19 mouse cellular contexts compared by ENCODE assay signal in the genomic region with DNA sequence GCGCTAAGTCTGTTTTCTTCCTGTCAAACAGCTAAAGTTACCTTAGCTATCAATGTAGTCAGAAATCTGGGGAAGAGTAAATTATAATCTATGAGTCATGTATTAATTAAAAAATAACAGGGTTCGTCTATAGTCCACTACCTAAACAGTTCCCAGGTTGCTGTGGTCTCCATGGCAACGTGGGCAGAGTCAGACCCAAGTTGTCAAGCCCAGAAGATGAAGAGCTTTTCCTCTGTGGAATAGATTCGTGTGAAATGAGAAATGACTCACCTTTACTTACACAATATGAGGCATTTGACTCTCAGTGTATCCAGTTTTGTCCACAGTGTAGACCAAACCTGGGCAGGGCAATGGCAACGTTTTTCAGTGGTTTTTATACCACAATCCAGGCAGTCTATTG.
DNase-seq lines count a peak whose midpoint lies in the region; ATAC-seq and TF ChIP-seq lines count a peak whose summit lies in the region.
"Had no signal": no experiment of that assay in that cellular context is flagged by ENCODE, and none has a peak within 500 bp of the region (broad histone marks: within the 10 kb centered on the region; RNA-seq: fewer than 3 reads in every experiment).

No protein-coding gene starts in this region.

- no peak for TF ChIP-seq CTCF in kidney, postnatal 0 days (IDR thresholded peaks at IDR 0.05; ENCODE audit: low read depth)

- H3K36me3 ChIP-seq in kidney, postnatal 0 days (ENCODE audit: insufficient read depth, low read length): no peaks in the 10 kb centered on the region
- no peaks in the 10 kb centered on the region for H3K36me3 ChIP-seq in midbrain, embryonic 15.5 days (replicated peaks)
- H3K36me3 ChIP-seq in midbrain, embryonic 13.5 days: no peaks in the 10 kb centered on the region
- H3K36me3 ChIP-seq: embryonic facial prominence, embryonic 15.5 days; limb, embryonic 13.5 days; liver, embryonic 13.5 days; lung, embryonic 15.5 days had no signal

- H3K4me1 ChIP-seq in kidney, postnatal 0 days (replicated peaks; ENCODE audit: insufficient read depth, low read length): no peaks in the 10 kb centered on the region
- peaks cover 9% of the 10 kb centered on the region for H3K4me1 ChIP-seq in midbrain, embryonic 15.5 days
- H3K4me1 ChIP-seq in midbrain, embryonic 13.5 days (replicated peaks): peaks cover 11% of the 10 kb centered on the region
- H3K4me1 ChIP-seq: embryonic facial prominence, embryonic 15.5 days had no signal

- intact Hi-C loops in left cerebral cortex, postnatal 25 days (cut with DNase I): no loop called here

- H3K27me3 ChIP-seq in kidney, postnatal 0 days (ENCODE audit: insufficient read depth, low read length): no peaks in the 10 kb centered on the region
- H3K27me3 ChIP-seq in midbrain, embryonic 15.5 days (replicated peaks): no peaks in the 10 kb centered on the region
- no peaks in the 10 kb centered on the region for H3K27me3 ChIP-seq in midbrain, embryonic 13.5 days
- H3K27me3 ChIP-seq: embryonic facial prominence, embryonic 15.5 days; limb, embryonic 13.5 days; liver, embryonic 13.5 days; lung, embryonic 15.5 days had no signal

- peak; percentile 44 to 78 for DNase-seq in adrenal gland, adult (ENCODE audit: inconsistent age in 2 of 2, low spot score in 1 of 2)
- no peak for DNase-seq in adrenal gland, postnatal 25 days
- DNase-seq in kidney, postnatal 0 days (ENCODE audit: low spot score): peak; percentile 27
- DNase-seq in kidney, postnatal 25 days: no peak
- no peak for DNase-seq in embryo, embryonic 10 days (ENCODE audit: low spot score)
- DNase-seq in left cerebral cortex, postnatal 25 days (ENCODE audit: low spot score in 2 of 2): no peak
- DNase-seq: cerebellum, adult 18-20 months; cerebellum, postnatal 25 days; gastrocnemius, postnatal 36 days; kidney, postnatal 36 days; liver, embryonic 13.5 days; right cerebral cortex, postnatal 4 days had no signal

- 41% methylated on average over 5 of the region's 5 CpGs for WGBS in kidney, postnatal 0 days
- WGBS in midbrain, embryonic 15.5 days: 52% methylated on average over 5 of the region's 5 CpGs
- 56% methylated on average over 5 of the region's 5 CpGs for WGBS in midbrain, embryonic 13.5 days

- ATAC-seq in kidney, postnatal 0 days (replicated peaks; ENCODE audit: low FRiP score, low read depth): peak; percentile 48; the same call in 1 of the 2 replicates
- peak; percentile 67; the same call in 1 of the 2 replicates for ATAC-seq in midbrain, embryonic 15.5 days (replicated peaks)
- ATAC-seq in midbrain, embryonic 13.5 days: no peak
- ATAC-seq: activated CD4-positive, CD25-positive, alpha-beta regulatory T cell, adult 4 months; intestine, embryonic 16.5 days had no signal

- H3K4me2 ChIP-seq in kidney, postnatal 0 days (ENCODE audit: low read length): no peak overlapping the region
- H3K4me2 ChIP-seq in midbrain, embryonic 15.5 days: no peak overlapping the region
- H3K4me2 ChIP-seq in midbrain, embryonic 13.5 days (replicated peaks): no peak overlapping the region
- H3K4me2 ChIP-seq: embryonic facial prominence, embryonic 15.5 days; limb, embryonic 13.5 days; liver, embryonic 13.5 days; lung, embryonic 15.5 days had no signal

- H3K9me3 ChIP-seq in kidney, postnatal 0 days (replicated peaks; ENCODE audit: low read length): no peaks in the 10 kb centered on the region
- H3K9me3 ChIP-seq in midbrain, embryonic 15.5 days: no peaks in the 10 kb centered on the region
- H3K9me3 ChIP-seq in midbrain, embryonic 13.5 days: no peaks in the 10 kb centered on the region
- H3K9me3 ChIP-seq: embryonic facial prominence, embryonic 15.5 days; limb, embryonic 13.5 days; liver, embryonic 13.5 days; lung, embryonic 15.5 days had no signal

- no peak overlapping the region for H3K27ac ChIP-seq in kidney, postnatal 0 days
- no peak overlapping the region for H3K27ac ChIP-seq in midbrain, embryonic 15.5 days
- no peak overlapping the region for H3K27ac ChIP-seq in midbrain, embryonic 13.5 days
- H3K27ac ChIP-seq: embryonic facial prominence, embryonic 15.5 days; limb, embryonic 13.5 days; liver, embryonic 13.5 days; lung, embryonic 15.5 days had no signal

- no peak overlapping the region for H3K4me3 ChIP-seq in kidney, postnatal 0 days (replicated peaks; ENCODE audit: low read depth, low read length)
- no peak overlapping the region for H3K4me3 ChIP-seq in midbrain, embryonic 15.5 days
- H3K4me3 ChIP-seq in midbrain, embryonic 13.5 days (replicated peaks): no peak overlapping the region
- H3K4me3 ChIP-seq: embryonic facial prominence, embryonic 15.5 days; limb, embryonic 13.5 days; liver, embryonic 13.5 days; lung, embryonic 15.5 days had no signal

- no peak overlapping the region for H3K9ac ChIP-seq in kidney, postnatal 0 days (ENCODE audit: low read depth, low read length)
- H3K9ac ChIP-seq in midbrain, embryonic 15.5 days: no peak overlapping the region
- H3K9ac ChIP-seq in midbrain, embryonic 13.5 days (replicated peaks): no peak overlapping the region
- H3K9ac ChIP-seq: embryonic facial prominence, embryonic 15.5 days; limb, embryonic 13.5 days; liver, embryonic 13.5 days; lung, embryonic 15.5 days had no signal

Comparison
In these comparisons a context has a peak if more than half of its experiments do, and no peak if none do; other contexts are left out.
1. DNase-seq: peak in adrenal gland, adult (2 of 2) and kidney, postnatal 0 days (single experiment); none in adrenal gland, postnatal 25 days (single experiment), kidney, postnatal 25 days (0 of 2), embryo, embryonic 10 days (single experiment) and left cerebral cortex, postnatal 25 days (0 of 2).